Mouse (Mus musculus) testis, adult 2 months (tissue): Measurements from ENCODE around the gene Cdr2l. TPM values are rescaled to one million over a fixed set of nuclear protein-coding genes. Genes with fewer than 3 reads are reported as not detected.

Experiments used
- H3K27ac ChIP-seq: fragments of 200-500 bp; 2 replicates; pipeline ENCODE4 v1.5.1; 2012; ENCODE audit warnings: low read depth, low read length; ENCODE audit not compliant: control insufficient read depth, insufficient read depth
- H3K27me3 ChIP-seq: fragments of 200-500 bp; 2 replicates; pipeline ENCODE4 v1.6.1; 2012; ENCODE audit warnings: mild to moderate bottlenecking, low read length, moderate library complexity; ENCODE audit not compliant: control insufficient read depth, insufficient read depth
- H3K36me3 ChIP-seq: fragments of 200-500 bp; 2 replicates; pipeline ENCODE4 v1.6.1; 2012; ENCODE audit warnings: mild to moderate bottlenecking, low read length; ENCODE audit not compliant: control insufficient read depth, insufficient read depth
- H3K4me1 ChIP-seq: fragments of 200-500 bp; 2 replicates; pipeline ENCODE4 v1.6.1; 2012; ENCODE audit warnings: low read length; ENCODE audit not compliant: control insufficient read depth, insufficient read depth
- H3K4me3 ChIP-seq: fragments of 200-500 bp; 2 replicates; pipeline ENCODE4 v1.5.1; 2012; ENCODE audit warnings: low read depth, mild to moderate bottlenecking, low read length, moderate library complexity, mixed read lengths; ENCODE audit not compliant: control insufficient read depth
- CTCF ChIP-seq: fragments of 200-500 bp; IDR thresholded peaks from 2 replicates; pipeline ENCODE4 v1.5.1; 2012; ENCODE audit warnings: low read depth, mild to moderate bottlenecking, inconsistent platforms, low read length, moderate library complexity; ENCODE audit not compliant: control insufficient read depth, insufficient read depth, insufficient replicate concordance
- POLR2A ChIP-seq: fragments of 200-500 bp; IDR thresholded peaks from 2 replicates; pipeline ENCODE4 v1.6.1; 2012; ENCODE audit warnings: low read depth, mild to moderate bottlenecking, inconsistent platforms, low read length, moderate library complexity; ENCODE audit not compliant: control insufficient read depth
- polyA plus RNA-seq: library from polyadenylated mRNA; depleted of rRNA; stranded (reverse); fragments of >200 nt; gene quantifications from 2 replicates; pipeline ENCODE4 v1.2.3, GENCODE M21; 2012

The Cdr2l gene
- polyA plus RNA-seq, 1 experiment, result 5.2 TPM

DNA sequence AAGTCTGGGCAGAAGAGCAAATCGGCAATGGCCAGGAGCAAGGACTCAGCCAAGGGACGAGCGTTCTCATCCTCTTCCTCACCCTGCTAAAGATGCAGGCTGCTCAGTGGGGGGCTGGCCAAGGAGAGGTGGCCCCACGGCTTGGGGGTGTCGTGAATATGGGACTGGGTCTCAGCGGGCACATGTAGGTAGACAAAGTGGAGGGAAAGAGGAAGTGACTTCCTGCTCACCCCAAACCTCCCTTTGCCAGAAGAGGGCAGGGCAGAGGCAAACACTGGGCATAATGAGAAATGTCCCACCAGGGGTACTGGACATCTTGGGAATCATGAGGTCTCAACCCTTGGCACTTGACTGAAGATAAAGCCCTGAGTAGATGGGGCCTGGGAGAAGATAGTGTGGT, 22.0 kb upstream of the Cdr2l start:
- H3K27ac ChIP-seq, result no peak overlapping the region
- TF ChIP-seq POLR2A (no peak), CTCF (no peak)
- H3K4me1 ChIP-seq, result no peaks in the 10 kb centered on the region
- no peak overlapping the region for H3K4me3 ChIP-seq
- no peaks in the 10 kb centered on the region for H3K36me3 ChIP-seq
- no peaks in the 10 kb centered on the region for H3K27me3 ChIP-seq

DNA sequence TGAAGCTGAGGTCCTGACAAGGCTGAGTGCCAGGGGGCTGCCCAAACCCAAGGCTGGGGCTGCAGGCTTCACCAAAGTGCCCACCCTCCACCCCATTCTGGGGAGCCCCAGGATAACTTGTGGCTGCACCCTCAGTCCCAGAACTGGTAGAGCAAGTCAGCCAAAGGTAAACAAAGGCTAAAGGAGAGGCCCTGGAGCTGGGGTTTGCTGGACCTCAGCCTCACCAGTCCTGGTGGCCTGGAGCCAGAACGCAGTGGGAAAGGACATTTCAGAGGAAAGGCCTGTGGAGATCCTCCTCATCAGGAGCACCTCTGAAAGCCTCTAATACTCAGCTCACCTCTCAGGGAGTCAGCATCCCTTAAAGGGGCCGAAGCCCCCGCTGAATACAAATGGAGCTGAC, 17.6 kb upstream of the Cdr2l start:
- Histone ChIP-seq H3K4me1 (peaks cover 12% of the 10 kb centered on the region), H3K27me3 (peaks cover 2% of the 10 kb centered on the region; the same call in 1 of the 2 replicates), H3K36me3 (no peaks in the 10 kb centered on the region), H3K4me3 (no peak overlapping the region), H3K27ac (no peak overlapping the region)
- TF ChIP-seq CTCF (no peak), POLR2A (no peak)

DNA sequence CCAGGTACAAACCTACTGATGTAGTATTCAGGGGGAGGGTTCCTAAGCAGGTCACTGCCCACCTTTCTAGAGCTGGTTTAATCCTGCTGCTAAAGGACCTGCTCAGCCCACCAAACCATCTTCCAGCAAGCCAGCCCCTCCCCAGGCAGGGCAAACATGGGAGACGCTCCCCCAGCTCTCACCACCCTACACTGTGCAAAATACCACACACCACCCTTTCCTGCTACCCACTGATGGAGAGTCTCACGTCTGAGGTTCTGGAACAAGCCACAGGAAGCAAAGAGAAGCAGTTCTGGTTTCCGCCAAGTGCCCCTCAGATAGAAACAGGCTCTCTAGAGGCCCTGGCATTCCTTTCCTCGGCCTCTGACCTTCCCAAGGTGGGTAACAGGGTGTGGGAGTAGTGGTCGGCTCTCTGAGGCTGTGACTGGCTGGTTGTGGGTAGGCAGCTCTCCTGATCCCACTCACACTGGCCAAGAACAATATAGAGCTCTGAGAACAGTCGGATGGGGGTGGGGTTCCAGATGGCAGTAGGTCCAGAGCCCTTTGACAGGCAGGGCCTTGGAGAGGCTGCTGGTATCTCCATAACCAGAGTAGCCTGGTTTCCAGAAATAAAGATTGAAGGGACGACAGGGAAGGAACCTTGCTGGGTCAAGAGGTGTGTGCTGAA, 15.5 kb upstream of the Cdr2l start:
- no peak for TF ChIP-seq CTCF
- TF ChIP-seq POLR2A, result no peak
- Histone ChIP-seq H3K27me3 (peaks cover 2% of the 10 kb centered on the region; the same call in 1 of the 2 replicates), H3K27ac (no peak overlapping the region), H3K4me3 (no peak overlapping the region), H3K4me1 (peaks cover 12% of the 10 kb centered on the region), H3K36me3 (no peaks in the 10 kb centered on the region)

DNA sequence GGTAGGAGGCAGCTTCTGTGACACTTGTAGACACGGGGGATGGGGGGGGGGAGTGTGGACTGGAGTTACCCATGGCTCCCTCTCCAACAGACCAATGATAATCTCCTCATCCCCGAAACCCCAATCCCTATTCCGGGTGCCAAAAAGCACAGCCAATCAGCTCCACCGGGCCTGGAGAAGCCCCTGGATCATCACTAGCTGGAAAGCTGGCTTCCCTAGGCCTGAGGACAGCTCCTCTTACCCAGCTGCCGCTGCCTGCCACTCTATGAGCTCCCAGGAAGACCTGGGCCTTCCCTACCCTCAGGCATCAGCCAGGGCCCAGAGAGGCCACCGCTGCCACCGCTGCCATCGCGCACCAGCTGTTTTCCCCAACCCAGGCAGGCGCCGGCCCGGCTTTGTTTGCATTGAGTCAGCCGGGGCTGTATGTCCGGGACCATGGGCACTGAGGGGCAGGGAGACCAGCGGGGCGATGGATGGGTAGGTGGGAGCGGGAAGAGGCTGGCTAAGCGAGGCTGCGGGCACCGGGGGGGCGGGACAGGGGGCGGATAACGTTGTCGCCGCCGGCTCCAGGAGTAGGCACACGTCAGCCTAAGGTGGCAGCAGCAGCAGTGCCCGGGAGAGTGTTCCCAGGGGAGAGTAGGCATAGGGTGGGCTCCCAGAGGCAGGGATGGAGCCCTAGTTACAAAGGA, 14.9 kb upstream of the Cdr2l start:
- Histone ChIP-seq H3K27me3 (peaks cover 2% of the 10 kb centered on the region; the same call in 1 of the 2 replicates), H3K4me1 (peaks cover 12% of the 10 kb centered on the region), H3K36me3 (no peaks in the 10 kb centered on the region), H3K27ac (no peak overlapping the region), H3K4me3 (peak overlapping the region; percentile 79)
- no peak for TF ChIP-seq CTCF

DNA sequence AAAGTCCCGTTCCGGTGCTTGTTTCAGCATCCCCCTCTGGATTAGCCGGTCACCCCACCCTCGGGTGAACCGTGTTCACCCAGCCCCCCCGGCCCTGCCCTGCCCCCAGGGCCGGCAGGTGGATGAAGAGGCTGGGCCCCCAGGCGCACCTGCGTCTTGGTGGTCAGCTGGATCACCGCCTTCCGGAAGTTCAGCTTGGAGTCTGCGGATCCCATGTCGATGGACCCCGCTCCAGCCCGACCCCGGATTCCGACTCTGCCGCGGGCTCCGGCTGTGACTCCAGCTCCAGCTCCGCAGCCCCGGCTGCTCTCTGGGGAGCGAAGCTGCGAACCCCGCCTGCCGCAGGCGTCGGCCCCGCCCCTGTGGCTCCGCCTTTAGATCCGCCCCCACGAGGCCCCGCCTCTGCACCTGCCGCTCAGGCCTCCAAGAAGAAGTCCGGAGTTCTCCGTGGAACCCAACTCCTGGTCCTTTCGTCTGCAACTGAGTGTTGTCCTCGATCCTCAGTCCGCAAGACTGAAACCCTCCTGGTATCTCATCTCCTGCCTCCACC, 14.2 kb upstream of the Cdr2l start, which contains the start of gene Hid1:
Hid1 (minus strand) TSS at position 362 of the 550 bp plus-strand sequence.
- Histone ChIP-seq H3K36me3 (no peaks in the 10 kb centered on the region), H3K27ac (no peak within 1 kb of the TSS), H3K27me3 (peaks cover 2% of the 10 kb centered on the region; the same call in 1 of the 2 replicates), H3K4me1 (peaks cover 12% of the 10 kb centered on the region), H3K4me3 (peak within 1 kb of the TSS; percentile 79)
- TF ChIP-seq CTCF (no peak), POLR2A (no peak)

DNA sequence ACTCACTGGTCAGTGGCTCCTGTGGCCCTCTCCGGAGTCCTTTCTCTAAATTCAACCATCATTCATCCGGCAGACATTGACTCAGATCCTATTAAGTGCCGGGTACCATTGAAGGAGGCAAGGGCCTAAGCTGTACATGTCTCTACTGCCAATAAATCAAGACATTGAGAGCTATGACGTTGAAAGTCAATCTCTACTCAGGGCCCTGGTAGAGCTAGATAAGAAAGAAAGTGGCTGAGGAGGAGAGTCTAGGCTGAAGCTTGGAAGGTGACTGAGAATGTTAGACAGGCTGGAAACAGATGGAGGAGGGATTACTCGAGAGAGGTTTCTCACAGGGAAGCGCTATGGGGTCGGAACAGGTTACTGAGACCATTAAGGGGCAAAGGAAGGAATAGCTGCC, 11.3 kb upstream of the Cdr2l start:
- peaks cover 2% of the 10 kb centered on the region; the same call in 1 of the 2 replicates for H3K27me3 ChIP-seq
- H3K4me3 ChIP-seq, result no peak overlapping the region
- TF ChIP-seq CTCF, result no peak
- no peak for TF ChIP-seq POLR2A
- no peaks in the 10 kb centered on the region for H3K36me3 ChIP-seq
- H3K27ac ChIP-seq, result no peak overlapping the region
- peaks cover 17% of the 10 kb centered on the region for H3K4me1 ChIP-seq

DNA sequence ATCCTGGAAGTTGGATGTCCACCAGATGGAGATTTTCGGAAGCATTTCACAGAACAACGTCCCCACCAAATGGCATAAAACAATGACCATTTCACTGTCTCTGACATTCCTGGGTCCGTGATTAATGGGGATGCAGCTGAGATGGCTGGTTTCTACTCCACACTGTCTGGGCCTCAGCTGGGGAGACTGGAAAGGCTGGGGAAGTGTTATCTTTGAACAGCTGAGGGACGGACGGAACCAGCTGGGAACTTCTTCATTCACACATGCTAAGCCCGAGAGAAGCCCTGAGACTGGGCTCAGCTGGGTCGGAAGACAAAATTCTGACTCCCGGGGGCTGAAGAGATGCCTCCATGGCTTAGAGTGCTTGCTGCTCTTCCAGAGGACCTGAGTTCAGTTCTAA, 10.4 kb upstream of the Cdr2l start:
- H3K4me3 ChIP-seq, result no peak overlapping the region
- peaks cover 17% of the 10 kb centered on the region for H3K4me1 ChIP-seq
- H3K36me3 ChIP-seq, result no peaks in the 10 kb centered on the region
- no peak overlapping the region for H3K27ac ChIP-seq
- TF ChIP-seq POLR2A (no peak), CTCF (no peak)
- peaks cover 2% of the 10 kb centered on the region; the same call in 1 of the 2 replicates for H3K27me3 ChIP-seq

DNA sequence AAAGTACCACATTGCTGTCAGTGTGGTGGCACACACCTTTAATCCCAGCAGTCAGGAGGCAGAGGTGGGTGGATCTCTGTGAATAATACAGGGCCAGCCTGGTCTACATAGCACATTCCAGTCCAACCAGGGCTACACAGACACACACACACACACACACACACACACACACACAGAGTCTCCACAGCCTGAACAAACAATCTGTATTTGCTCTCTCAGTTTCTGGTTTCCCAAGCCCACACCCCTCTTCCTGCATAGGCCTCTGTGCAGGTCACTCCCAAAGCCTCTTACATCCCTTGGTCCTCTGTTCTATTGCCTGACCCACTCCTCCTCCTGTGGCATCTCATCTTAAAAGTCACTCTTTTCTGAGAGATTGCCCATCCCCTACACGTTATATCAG, 9.7 kb upstream of the Cdr2l start:
- Histone ChIP-seq H3K4me3 (no peak overlapping the region), H3K36me3 (no peaks in the 10 kb centered on the region), H3K27me3 (no peaks in the 10 kb centered on the region; the same call in 1 of the 2 replicates), H3K27ac (no peak overlapping the region), H3K4me1 (peaks cover 11% of the 10 kb centered on the region)
- TF ChIP-seq POLR2A (no peak), CTCF (no peak)
